Mouse (Mus musculus) thymus, postnatal 10 days (tissue): ENCODE data around the gene Abhd14a.
A peak's percentile ranks its signal among the peaks of the same experiment; 100 is the strongest.

ENCODE experiments used
- DNase-seq, 2 experiments: peaks; one replicate each; pipeline ENCODE4 v3.0.0; 2021; ENCODE audit warnings: low spot score in 2 of 2

The Abhd14a gene

GRCm38 (mm10) chr9:106411091-106411594 lies 36.3 kb downstream of the Abhd14a start:
- no peak for DNase-seq

DNA sequence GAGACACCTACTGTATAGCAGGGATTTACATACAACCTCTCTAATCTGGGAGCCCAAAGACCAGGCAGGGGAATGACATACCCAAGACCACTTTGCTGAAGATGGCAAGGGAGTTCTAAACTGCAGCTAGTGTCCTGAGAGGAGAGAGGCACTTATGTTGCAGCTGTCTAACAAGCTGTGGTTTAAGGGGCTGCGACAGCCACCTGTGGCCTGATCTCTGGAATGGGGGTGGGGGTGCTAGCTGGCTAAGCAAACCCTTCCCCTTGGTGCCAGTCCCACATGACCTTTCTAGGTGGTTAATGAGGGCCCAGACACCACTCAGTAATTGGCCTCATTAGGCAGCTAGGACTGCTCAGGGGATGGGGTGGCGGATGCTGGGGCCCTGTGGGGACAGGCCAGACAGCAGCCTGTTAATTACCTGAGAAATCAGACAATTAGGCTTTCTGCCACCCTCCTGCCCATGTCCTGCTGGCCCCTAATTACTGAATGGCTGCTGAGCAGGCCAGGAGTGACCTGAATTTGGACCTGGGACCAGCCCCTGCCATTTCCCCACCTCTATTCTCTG lies 37.3 kb downstream of the Abhd14a start:
- DNase-seq, result no peak

- no peak for DNase-seq
Observed at GRCm38 (mm10) chr9:106409096-106409495, 38.4 kb downstream of the Abhd14a start.

DNA sequence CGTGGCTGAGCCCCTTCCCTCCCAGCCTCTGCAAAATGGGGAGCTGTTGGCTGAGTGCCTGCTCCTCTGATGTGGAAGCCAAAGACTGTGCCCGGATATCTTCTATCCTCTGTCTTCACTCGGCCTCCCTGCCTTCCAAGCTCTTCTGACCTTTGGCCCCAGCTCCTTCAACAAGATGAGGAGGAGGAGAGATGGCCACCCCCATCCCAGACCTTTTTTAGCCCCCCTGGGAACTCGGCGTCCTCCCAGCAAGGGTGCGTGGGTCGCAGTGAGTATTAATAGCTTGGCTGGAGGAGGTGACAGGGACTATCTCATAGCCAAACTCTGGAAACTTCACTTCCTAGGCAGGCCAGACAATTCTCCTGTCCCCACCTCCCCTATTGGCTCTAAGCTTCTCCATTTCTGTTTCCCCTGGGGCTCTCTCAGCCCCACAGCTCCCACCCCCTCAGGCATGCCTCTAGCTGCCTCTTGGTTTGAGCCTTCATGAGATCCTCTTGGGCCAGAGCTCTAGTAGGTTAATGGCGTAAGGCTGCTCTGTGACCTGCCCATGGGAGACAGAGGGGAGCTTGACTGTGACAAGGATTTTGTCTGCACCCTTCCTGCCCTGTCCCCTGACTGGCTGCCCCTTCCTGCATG lies 40.9 kb downstream of the Abhd14a start:
- DNase-seq, result no peak

DNA sequence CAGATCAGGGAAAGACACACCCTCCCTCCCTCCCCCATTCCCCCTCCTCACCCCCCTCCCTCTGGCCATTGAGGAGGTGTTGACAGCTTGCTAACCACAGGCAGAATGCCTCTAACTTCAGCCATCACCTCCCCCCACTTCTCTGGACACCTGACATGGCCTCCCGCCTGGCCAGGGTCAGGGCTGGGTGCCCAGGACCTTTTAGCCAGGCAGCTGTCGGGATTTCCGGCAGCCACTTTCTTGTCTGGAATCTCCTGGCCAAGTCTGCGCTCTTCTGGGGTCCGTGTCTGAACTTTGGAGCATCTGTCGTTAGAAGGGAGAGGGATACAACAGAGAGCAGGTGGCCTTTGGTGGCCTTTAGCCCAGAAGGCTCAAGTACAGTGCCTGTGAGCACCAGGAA lies 42.2 kb downstream of the Abhd14a start:
- DNase-seq, result no peak

- DNase-seq, result no peak
Observed at GRCm38 (mm10) chr9:106402607-106403375, 44.7 kb downstream of the Abhd14a start.

DNA sequence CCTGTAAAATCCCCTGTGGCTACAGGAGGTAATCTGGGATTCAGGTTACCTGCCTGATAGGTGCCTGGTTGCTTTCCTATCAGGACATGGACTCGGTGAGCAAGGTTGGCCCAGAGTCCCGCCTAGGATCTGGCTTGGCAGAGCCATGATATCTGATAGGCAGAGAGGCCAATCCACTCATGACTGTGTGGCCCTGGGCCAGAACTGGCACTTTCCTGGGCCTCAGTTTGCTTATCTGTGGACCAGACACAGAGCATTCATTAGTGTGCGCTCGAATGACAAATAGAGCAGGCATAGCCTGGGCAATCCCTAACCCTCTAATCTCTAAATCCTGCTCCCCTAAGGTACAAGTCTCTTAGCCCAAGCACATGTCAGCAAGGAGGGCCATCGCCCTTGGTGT lies 45.3 kb downstream of the Abhd14a start:
- DNase-seq, result no peak

- no peak for DNase-seq
Observed at GRCm38 (mm10) chr9:106399808-106400207, 47.7 kb downstream of the Abhd14a start.

DNA sequence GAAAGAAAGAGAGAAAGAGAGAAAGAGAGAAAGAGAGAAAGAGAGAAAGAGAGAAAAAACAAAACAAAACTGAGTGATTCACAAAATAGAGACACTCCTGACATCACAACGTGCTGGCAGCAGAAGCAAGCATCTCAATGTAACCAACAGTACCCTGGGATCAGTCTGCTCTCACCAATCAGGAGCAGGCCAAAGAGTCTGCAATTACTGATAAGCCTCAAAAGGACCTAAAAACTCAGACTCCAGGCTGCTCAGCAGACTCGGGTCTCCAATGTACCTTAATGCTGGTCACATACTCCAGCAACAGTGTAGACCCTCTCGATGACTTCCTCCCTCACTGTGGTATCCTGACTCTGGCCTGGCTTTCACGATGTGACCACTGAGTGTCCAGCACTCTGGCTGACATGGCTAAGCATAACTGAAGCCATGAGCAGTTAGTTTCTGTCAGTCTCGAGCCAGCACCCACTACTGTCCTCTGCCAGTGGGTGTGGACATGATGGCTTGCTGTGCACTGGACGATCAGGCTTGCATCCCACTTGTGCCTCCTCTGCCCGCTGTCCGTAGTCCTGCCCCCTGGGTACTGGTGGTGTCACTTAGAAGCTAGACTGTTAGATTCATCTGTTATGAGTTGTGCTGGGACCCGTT lies 48.7 kb downstream of the Abhd14a start:
- no peak for DNase-seq

DNA sequence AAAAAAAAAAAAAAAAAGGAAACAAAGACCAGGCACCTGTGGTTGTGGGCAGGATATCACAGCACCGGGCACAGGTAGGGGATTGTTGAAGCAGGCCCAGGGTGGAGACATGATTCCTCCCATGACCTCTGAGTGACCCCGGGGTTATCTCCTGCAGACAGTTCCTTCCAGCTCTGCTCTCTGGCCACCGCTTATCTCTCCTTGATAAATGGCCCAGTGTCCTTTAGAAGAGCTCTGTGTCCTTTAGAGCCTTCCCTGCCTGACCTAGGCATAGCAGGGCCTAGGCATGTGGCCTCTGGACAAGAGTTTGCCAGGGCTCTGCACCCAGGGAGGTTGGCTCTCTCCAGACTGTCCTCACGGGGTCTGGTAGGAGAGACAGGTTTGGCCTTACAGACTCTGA lies 49.7 kb downstream of the Abhd14a start:
- DNase-seq, result no peak

- DNase-seq, result peak in 1 of 2 experiments; percentile 55
Observed at GRCm38 (mm10) chr9:106394649-106395602, 52.6 kb downstream of the Abhd14a start.

DNA sequence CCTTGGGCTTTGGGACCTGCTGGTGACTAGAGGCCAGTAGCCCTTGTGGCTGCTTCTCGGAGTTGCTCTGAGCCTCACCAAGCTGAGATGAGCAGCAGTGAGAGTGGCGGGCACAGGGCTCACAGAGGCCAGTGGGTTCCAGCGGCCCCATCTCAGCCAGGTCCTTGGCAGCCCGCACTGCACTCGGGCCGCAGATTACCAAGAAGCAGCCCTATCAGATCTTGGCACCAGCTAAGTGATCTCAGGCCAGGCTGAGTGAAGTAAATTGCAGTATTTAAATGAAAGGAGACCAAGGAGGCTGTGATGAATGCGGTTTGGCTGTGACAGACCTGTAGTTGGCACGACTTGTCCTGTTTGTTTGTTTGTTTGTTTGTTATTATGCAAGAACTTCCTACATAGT lies 53.9 kb downstream of the Abhd14a start:
- DNase-seq, result no peak

DNA sequence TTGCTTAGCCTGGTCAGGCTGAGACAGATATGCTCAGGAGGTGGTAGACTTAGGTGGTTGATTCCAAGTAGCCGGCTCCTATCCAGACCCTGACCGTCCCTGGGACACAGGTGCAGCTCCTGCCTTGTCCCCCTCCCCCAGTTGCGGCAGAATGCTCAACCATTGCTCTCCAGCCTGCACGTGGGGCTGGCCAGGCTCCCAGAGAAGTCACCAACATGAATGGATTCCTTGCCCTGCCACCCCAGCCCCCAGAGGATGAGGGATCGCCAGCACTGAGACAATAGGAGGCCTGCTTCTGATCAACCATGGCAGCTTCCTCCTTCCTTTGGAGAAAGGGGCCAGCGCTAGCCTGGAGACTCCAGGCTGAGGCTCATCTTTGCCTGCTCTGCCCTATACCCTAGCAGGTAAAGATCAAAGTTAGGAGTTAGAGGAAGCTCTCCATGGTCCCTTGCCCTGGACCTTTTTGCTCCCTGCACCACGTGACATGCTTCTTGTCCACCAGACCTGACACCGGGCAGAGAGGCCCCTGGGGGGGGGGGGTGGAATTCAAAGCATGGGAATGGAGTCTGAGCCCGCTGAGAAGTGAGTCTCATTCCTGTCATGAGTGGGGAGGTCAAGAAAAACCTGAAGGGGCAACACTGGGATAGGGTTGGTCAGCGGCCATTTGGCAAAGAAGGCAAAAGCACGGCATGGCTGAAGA lies 54.5 kb downstream of the Abhd14a start:
- no peak for DNase-seq
